Mouse (Mus musculus) left cerebral cortex, adult 9 months (tissue): Measurements from ENCODE around the gene Nr1i3.

Experiments used
- DNase-seq, 2 experiments: peaks; one replicate each; pipeline ENCODE4 v3.0.0; 2022; ENCODE audit warnings: low spot score in 2 of 2

Gene Nr1i3

DNA sequence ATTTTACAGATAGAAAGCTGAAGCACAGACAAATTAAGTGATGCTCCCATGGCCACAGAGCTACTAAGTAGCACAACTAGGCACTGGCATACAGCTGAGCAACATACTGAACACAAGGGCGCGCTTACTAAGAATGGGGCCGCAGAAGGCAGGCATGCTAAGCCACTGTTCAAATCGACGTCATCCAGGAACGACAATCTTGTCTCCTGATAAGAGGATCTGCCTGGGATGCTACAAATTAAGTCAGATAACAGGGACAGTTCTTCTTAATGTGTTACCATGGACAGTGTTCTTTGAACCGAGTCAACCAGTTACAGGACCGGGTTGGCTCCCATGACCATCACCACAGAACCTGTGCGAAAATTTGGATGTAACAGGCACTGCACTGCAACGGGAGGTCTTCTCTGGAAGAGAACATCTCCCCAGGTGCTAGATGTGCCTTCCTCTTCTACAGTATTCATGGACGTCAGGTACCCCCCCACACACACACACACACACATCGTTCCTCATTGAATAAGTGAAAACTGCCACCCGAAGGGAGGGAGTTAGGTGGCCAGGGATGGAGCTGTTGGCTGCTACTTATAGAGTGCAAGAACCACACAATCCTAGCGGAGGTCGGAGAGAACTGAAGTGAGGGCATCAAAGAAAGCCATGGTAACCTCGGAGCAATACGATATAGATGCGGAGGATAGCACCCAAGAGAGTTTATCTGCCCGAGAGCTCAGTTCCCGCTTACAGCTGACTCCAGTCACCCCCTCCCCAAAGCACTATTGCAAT is 18.5 kb upstream of the Nr1i3 start:
- no peak for DNase-seq

GRCm38 (mm10) chr1:171195887-171196397 is 17.8 kb upstream of the Nr1i3 start, which contains the start of gene Pcp4l1:
Pcp4l1 (minus strand) TSS chr1:171196268.
- peak; percentile 55 to 63 for DNase-seq

DNA sequence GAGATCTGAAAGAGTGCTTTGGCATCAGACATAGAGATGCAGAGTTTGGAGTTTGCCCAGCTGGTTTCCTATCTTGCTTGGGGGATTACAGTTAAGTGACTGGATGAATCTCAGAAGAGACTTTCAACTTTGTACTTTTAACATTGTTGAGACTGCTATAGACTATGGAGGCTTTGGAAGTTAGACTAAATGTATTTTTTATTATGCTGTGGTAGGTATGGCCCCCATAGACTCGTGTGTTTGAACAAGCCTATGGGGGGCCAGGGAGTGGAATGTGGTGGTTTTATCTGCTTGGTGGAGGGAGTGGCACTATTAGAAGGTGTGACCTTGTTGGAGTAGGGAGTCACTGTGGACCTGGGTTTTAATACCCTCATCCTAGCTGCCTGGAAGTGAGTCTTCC is 14.2 kb upstream of the Nr1i3 start:
- no peak for DNase-seq

DNA sequence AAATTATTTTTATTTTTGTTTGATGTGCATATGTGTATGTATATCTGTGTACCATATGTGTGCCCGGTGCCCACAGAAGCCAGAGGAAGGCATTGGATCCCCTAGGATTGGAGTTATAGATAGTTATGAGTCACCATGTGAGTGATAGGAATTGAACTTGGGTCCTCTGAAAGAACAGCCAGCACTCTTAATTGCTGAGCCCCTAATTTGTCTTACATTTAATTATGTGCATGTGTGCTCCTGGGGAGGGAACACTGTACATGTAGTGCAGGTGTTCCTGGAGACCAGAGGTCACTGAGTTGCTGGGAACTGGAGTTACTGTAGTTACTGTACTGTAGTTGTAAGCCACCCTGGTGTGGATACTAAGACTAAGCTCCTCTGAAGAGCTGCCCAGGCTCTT is 13.0 kb upstream of the Nr1i3 start:
- DNase-seq, result no peak

GRCm38 (mm10) chr1:171203471-171204248 is 10.1 kb upstream of the Nr1i3 start:
- DNase-seq, result no peak

- DNase-seq, result no peak
These were observed 9.5 kb upstream of the Nr1i3 start for GRCm38 (mm10) chr1:171204249-171204644.

GRCm38 (mm10) chr1:171205704-171206493 is 7.9 kb upstream of the Nr1i3 start:
- DNase-seq, result no peak

GRCm38 (mm10) chr1:171209409-171209808 is 4.4 kb upstream of the Nr1i3 start:
- no peak for DNase-seq

- no peak for DNase-seq
These were observed 916 bp upstream of the Nr1i3 start for GRCm38 (mm10) chr1:171212854-171213253.

GRCm38 (mm10) chr1:171216241-171216955 is 2.6 kb downstream of the Nr1i3 start:
- DNase-seq, result no peak

DNA sequence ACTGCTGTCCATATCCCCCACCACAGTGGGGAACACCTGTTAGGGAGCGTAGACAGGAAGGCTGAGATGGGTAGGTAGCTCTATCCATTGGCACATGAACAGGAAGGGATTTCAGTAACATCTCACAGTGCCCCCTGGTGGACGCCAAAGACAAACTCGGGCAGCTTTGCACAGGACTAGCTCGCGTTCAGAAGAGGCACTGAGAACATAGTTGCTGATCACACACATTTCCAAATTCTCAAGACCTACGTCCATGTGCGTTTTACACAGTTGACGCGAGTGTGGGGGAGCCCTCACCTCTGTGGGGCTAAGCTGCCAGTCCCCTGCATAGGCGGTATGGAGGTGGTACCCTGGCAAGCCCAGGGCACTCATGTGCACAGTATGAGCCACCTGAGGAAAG is 7.1 kb downstream of the Nr1i3 start:
- DNase-seq, result peak; percentile 65 to 90

GRCm38 (mm10) chr1:171221281-171222193 is 7.8 kb downstream of the Nr1i3 start:
- peak in 1 of 2 experiments; percentile 14 for DNase-seq

DNA sequence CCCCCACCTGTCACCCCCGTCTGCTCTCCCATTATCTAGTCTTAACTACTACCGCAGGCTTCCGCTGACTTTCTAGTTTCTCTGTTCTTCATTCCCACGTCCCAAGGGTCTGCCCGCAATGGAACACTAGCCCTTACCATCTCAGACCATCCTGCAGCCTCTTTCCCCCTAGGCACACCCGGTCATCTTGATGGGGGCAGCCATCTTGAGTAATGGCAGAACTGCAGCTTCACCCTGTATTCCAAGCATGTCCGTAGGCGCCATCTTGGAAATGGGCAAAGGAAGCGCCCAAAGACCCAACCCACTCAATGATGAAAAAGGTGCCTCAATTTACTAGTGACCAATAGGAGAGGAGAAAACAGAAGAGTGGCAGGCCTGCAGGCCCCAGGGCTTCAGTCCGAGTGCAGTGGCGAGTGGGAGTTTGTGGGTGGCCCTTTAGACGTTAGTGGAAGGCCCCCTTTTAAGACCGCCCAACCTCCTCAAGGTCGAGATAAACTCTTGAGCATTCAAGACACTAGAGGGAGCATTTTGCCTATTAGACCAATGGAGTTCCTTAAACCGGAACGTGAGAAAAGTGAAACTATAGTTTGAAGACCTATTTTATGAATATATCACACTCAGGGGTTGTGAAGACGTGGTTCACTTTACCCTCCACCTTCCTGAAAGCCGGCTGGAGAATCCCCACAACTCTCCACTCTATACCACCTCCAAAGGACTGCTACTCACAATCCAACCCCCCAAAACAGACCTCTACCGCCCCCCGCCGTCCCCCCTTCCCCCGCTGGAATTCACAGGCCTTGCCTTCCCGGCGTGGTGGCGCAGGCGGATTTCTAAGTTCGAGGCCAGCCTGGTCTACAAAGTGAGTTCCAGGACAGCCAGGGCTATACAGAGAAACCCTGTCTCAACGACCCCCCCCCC is 8.7 kb downstream of the Nr1i3 start, which contains the start of gene Tomm40l:
Gene Tomm40l, minus strand, starts transcription at position 277 of the 918 bp plus-strand sequence.
- DNase-seq, result peak; percentile 98 to 99

DNA sequence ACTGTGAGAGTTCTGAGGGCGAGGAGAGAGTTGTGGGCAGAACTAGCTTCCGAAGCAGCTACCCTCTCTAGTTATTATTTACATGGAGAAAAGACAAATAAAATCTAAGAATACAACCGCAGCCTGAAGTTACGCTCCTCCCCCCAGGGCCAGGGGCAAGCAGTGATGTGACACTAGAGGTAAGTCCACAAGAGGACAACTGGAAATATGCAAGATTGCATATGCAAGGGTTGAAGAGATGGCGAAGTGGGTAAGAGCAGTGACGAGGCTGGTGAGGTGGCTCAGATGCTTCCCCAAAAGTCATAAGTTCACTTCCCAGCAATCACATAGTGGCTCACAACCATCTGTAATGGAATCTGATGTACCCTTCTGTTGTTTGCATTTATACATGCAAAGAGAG is 9.4 kb downstream of the Nr1i3 start:
- no peak for DNase-seq

- DNase-seq, result no peak
These were observed 10.0 kb downstream of the Nr1i3 start for GRCm38 (mm10) chr1:171223796-171224195.

DNA sequence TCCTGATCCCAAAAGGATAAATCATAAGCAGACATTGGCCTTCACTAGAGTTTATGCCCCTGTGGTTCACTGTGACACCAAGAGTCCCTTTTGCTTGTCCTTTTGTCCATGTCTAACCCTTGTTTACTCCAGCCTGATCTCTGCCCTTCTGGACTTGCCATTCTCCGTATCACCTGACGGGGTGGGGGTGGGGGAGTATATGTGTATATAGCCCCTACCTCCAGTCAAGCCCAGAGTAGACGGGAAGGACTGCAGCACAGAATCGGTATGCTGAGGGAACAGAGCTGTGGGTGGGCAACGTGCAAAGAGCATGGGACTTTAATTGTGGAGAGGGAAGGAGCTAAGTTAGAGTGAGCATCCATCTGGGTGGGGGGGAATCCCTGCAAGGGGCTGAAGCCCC is 11.1 kb downstream of the Nr1i3 start, which contains the start of gene Apoa2:
Gene Apoa2, plus strand, starts transcription at position 198 of the 400 bp plus-strand sequence.
- DNase-seq, result no peak

DNA sequence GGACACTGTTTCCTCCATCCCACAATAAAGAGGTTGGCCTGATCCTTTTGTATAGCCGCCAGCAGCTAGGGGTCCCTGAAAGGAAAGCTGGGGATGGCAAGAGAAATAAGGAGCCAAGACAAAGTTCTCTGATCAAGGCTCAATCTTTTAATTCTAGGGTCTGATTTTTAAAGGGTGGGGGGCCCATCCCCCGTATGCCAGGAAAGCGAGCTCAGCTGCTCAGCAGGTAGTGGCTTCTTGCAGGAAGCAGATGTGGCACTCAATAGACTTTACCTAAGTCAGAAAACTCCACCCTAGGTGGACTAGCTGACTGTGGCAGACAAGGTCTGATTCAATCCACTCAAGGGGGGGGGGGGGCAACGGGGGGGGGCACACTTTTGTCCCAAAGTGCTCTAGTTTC is 13.0 kb downstream of the Nr1i3 start:
- DNase-seq, result no peak

DNA sequence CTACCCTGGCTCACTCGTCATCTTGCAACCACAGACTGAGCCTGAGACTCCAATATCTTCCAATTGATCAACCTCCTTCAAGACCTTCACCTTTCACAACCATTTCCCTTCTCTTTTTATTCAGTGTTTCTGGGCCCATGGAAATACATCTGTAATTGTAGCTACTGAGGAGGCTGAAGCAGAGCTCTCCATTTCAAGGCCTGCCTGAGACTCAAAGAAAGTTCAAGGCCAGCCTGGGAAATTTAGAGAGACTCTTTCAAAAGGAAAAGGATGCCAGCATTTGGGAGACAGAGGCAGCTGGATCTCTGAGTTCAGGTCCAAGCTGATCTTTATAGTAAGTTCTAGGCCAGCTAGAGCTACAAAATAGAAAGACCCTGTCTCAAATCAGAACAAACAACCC is 14.1 kb downstream of the Nr1i3 start:
- no peak for DNase-seq

DNA sequence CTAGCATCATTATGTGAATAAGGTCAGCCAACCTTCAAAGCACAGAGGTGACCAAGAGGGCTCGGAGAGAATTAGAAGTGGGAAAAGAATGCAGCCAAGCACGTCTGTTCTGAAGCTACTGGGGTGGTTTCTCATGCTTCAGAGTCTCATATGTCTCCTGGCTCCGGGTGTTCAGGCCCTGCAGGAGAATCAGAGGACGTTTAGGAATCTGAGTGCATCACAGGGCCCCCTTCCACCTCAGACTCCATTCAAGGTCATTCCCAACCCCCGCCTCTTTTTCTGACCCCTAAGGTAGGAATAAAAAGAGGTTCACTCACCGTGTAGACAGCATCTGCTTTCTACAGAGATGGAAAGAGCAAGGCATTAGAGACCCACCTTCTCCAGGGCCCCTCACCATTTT is 16.0 kb downstream of the Nr1i3 start:
- no peak for DNase-seq
